Mouse (Mus musculus) neural tube, embryonic 10.5 days (tissue): ENCODE data around the gene Actg1.
A peak's percentile ranks its signal among the peaks of the same experiment; 100 is the strongest.

Experiments used
- DNase-seq: peaks from one replicate; pipeline ENCODE4 v3.0.0-alpha.2; 2017; ENCODE audit warnings: low spot score; ENCODE audit errors: extremely low spot score

The Actg1 gene

GRCm38 (mm10) chr11:120347791-120348683 is at the start of gene Actg1:
Gene Actg1 (minus strand): TSS chr11:120348542.
- no peak for DNase-seq

DNA sequence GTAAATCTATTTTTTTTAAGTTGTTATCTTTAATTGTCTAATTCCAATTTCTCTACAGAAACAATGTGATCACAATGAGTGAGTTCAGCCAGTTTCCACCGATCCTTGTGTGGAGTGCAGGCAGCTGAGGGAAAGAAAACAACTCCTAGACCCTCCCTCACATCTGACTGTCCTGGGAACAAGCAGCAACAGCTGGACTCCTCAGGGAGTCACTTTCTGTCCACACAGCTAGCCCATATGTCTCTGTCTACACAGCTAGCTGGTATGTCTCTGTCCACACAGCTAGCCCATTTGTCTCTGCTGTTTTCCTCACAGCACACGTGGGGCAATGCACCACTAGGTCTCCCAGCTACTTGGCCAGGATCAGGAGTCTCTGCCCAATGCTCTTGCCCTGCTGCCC is 49.3 kb upstream of the Actg1 start:
- DNase-seq: no peak

- no peak for DNase-seq
These were observed 47.3 kb upstream of the Actg1 start for GRCm38 (mm10) chr11:120395661-120396060.

DNA sequence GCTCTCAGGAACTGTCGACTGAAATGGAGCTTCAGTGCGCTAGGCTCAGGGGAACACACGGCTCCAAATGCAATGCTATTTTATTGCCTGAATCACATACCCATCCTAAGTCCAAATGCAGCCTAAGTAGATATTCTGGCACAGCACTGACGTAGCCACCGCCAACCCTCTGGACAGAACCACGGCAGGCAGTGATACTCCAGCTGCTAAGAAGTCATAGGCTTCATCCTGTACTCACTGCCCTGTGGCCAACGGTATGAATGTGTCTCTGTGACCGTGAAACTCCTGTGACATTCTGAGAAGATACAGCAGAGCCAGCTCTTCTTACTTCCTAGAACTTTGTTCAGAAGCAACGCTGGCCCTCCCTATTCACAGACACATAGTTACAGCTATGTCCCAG is 40.2 kb upstream of the Actg1 start:
- DNase-seq: no peak

GRCm38 (mm10) chr11:120387157-120387556 is 38.8 kb upstream of the Actg1 start:
- no peak for DNase-seq

DNA sequence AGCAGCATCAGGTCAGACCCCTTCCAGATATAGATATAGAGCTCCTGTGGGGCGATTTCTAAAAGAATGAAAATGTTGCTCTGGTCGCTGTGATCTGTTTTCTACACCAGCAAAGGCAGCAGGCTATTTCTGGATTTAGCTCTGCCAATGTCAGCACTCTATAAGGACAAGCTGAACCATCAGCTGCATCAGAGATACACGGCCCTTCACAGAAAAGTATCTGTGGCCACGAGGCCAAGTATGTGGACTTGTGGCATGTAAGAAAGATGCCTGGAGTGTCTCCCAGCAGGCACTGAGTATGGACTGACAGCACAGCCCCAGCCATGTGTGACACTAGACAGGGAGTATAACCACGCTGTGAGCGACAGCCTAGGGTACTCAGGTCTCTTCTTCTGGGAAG is 38.3 kb upstream of the Actg1 start:
- DNase-seq: no peak

GRCm38 (mm10) chr11:120382509-120382908 is 34.2 kb upstream of the Actg1 start:
- no peak for DNase-seq

DNA sequence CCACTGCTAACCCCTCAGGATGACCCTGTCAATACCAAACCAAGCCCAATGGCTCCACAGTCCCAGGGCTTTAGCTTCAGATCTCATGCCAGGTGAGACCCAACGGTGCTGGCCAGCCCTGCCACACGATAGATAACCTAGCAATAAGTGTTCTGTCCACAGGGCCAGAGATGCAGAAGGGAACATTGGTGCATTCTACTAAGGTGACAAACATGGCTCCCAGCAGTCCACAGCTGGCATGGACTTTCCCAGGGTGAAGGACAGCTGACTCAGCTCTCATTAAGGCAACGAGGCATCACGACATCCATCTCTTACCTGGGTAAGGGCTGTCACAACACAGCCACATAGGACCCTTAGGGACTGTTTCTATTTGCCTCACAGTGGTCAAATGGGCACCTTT is 32.8 kb upstream of the Actg1 start:
- no peak for DNase-seq

GRCm38 (mm10) chr11:120380271-120380670 is 31.9 kb upstream of the Actg1 start:
- DNase-seq: no peak

DNA sequence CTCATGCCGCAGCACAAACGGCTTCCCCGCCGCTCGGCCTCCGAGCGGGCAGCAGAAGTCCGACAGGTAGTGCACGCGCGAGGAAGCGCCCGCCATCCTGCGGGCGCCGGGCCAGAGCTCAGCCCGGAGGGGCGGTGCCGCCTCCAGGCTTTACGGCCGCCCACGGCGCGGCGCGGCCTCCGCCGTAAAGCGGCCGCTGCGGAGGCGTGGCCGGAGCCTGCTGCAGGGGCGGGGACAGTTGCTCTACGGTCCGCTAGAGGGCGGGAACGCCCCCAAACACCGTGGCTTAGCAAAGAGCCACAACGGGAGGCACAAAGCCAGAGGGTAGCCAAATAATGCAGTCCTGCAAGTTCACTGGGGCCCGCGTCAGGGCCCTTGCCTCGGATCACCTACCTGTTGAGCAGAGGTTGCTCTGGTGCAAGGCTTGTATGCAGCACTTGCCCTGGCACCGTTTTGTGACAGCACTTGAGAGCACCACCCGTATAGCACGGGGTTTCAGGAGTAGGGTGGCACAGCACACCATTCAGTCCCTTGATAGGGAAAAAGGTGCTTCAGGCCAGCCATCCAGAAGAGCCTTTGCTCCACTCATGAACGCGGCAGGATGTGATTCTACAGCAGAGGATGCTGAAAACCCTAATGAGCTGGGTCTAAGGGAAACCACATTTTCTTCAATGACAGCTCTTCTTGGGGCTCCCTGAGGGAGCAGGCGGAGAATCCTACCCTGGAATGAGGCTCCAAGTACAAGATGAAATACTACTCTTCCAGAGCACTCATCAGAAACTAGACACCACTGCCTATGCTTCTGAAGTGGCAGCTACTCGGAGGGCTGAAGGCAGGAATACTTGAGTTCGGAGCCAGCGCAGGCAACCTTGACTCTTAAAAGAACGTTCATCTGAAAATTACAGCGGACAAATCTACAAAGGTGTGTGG is 30.5 kb upstream of the Actg1 start, which contains the start of gene Faap100:
TSS of gene Faap100 (minus strand) at position 154 of the 930 bp plus-strand sequence.
- DNase-seq: peak; percentile 88

- peak; percentile 46 for DNase-seq
These were observed 29.8 kb upstream of the Actg1 start for GRCm38 (mm10) chr11:120378031-120378610.

GRCm38 (mm10) chr11:120377337-120377736 is 29.0 kb upstream of the Actg1 start:
- no peak for DNase-seq

- no peak for DNase-seq
These were observed 28.2 kb upstream of the Actg1 start for GRCm38 (mm10) chr11:120376302-120377160.

- DNase-seq: no peak
These were observed 27.0 kb upstream of the Actg1 start for GRCm38 (mm10) chr11:120375324-120375723.

- DNase-seq: no peak
These were observed 25.7 kb upstream of the Actg1 start for GRCm38 (mm10) chr11:120373820-120374586.

DNA sequence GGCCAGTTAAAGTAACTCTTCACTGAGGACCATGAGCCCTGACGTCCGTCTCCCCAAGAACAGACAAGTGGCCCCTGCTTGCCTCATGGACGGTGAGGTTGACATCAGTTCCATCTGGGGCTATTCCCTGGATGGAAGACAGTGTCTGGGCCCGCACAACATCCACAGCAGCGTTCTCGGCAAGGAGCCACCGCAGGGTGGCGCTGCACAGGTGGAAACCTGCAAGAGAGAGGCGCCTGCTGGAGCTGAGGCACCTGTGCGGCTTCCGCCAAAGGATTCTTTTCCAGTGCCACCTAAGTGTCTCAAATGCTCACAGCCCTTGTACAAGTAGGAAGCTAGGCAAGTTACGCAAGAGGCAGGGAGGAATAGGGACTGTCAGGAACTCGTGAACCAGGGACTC is 24.7 kb upstream of the Actg1 start:
- no peak for DNase-seq

GRCm38 (mm10) chr11:120369656-120370055 is 21.3 kb upstream of the Actg1 start:
- peak; percentile 61 for DNase-seq

- no peak for DNase-seq
These were observed 18.2 kb upstream of the Actg1 start for GRCm38 (mm10) chr11:120366443-120367027.

DNA sequence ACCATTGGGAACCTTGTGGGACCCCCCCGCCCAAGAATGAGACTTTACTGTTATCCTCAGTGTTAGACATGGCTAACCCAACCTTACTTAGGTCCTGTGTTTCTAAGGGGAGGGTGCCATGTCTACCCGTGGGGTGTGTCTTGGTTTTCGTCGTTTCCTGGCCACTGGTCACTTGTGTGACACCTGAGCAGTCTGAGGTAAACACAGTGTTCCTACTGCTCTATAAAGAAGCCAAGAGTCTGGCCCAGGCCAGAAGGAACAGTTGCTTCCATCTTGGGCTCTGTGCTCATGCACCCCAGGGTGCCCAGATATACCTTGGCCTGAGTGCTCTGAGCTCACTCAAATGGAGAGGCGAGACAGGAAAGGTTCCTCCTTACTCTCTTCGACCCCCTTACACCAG is 14.5 kb upstream of the Actg1 start:
- no peak for DNase-seq

GRCm38 (mm10) chr11:120361295-120361694 is 13.0 kb upstream of the Actg1 start, which contains the start of gene Fscn2:
Gene Fscn2 (plus strand): TSS chr11:120361534.
- DNase-seq: no peak
